Mouse (Mus musculus) right cerebral cortex, adult 18-20 months (tissue): ENCODE measurements at regions not wholly inside any gene's neighbourhood (a gene's known extent, or its start where the extent isn't known, plus 50 kb on each side); places are given as distances from the start of the nearest gene placed in this dataset.
"Not testable (repeated sequence)": the region's sequence is repeated elsewhere in the genome, so short reads cannot be mapped to it uniquely, and the experiment has no call there.

Source experiments
- DNase-seq: peaks from one replicate; pipeline ENCODE4 v3.0.0; 2022; ENCODE audit warnings: mixed read lengths

DNA sequence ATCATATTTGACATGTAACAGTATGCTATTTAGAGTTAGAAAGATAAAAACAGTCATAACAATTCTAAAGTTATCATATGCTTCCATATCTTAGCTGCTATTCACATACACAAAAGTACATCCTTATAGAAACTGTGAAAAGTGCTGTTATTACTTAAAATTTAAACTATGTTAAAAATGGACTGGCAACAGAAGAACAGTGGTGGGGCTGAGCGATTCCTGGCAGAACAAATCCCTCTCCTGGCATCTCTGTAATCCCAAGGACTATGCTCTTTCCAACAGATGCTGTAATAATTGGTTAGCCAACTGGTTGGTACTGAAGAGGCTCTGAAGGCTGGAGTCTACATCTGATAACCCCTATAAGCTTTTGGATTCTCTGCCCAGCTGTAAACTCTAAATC lies 393.0 kb upstream of the Slc39a10 start:
- DNase-seq = no peak

DNA sequence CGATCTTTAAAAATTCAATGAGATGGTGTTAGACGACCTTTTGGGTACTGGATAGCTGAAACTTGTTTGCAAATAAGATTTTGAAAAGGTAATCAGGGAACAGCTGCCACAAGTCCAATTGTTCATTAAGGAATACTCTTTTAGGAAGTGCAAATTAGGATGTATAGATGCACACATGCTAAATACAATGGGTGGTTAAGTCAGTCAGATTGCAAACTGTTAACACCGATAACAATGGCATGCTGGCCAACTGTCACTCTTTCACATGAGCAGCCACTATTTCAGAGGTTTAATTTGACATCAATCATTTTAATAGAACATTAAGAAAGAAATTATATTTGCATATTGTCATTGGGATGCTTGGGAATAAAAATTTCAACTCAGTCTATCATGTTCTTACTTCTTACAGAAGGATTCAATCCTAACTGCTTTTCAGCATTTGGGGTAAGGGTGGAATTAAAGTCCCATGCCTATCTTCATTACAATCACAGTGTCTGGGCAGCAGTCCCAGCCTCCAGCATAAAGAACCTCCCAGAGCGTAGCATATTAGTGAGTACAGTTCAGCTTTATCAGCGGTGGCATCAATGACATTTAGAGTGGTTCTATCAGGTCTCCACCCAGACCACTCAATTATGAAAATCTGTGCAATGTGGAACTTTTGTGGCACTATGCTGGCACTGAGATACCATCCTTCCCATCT lies 385.8 kb upstream of the Slc39a10 start:
- DNase-seq = no peak

DNA sequence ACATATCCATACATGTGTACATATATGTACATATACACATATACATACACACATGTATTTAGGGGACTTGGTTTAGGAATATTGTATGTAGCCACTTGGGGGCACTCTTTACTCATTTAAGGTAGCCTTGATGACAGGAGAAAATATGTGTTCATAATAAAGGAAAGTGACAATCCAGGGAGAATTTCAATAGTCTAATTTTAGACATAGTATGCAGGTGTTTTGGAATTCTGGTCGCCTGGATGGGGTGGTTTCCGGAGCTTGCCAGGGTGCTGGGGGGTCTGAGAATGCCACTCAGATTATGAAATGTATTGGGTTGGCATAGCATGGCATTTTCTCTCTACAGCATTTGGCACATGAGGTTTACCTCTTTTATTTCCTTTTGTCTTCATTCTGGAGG lies 385.2 kb upstream of the Slc39a10 start:
- DNase-seq = peak; percentile 43

DNA sequence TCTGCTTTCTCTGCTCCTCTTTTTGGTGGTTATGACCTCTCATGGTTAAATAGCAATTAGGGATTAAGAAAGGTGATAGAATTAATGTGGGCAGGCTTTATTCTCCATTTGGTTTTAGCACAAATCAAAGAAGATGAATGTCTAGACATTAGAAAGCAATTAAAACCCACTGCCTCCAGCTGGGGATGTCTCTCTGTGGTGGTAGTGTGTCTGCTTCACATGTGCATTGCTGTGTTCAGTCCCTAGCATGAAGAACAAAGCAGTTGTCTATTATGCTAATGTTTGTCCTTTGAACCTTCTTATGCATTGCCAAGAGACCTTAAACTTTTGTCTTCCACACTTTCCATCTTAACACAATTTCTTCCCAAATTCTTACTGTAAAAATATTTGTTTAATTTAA lies 379.5 kb upstream of the Slc39a10 start:
- no peak for DNase-seq

DNA sequence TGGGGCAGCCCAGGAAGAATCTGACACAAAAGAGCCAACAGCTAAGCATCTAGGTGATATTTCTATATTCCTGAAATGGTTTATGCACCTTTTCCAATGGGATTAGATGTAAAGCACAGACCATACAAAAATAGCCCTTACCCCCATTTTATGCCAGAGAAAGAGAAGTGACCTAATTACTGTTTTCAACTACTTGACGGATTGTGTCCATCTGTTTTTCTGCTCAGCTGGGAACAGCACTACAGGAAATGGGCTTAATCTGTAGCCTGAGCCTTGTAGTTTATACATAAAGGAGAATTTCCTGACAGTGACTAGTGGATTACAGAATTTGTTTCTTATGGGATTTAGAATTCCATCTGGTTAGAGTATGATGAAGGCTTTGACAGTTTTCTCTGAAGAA lies 371.0 kb upstream of the Slc39a10 start:
- no peak for DNase-seq

DNA sequence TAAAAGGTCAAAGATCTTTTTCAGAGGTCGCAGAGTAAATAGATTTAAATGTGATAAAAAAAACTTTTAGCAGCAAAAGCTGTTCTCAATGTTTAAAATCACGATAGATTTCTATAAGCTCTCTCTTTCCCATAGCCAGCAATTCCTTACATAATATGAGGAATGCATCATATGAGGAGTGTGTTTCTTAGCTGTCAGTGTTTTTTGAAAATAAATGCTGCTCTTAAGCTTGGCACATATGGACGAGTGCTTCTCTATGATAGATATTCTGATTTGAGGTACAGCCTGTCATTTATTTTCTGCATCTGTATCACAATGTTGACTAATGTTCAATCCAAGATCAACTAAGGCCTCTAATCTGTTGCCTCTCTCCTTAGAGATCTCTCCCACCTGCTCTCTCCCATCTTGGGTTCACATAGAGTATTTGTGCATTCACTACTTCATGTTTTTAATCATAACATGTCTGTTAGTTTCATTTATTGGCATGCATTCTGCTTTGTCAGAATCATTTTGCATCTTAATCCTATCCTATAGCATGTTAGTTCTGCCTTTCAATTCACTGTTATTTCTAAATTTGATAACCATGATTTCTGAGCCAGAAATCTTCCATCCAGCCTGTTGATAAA lies 369.0 kb upstream of the Slc39a10 start:
- DNase-seq = no peak

DNA sequence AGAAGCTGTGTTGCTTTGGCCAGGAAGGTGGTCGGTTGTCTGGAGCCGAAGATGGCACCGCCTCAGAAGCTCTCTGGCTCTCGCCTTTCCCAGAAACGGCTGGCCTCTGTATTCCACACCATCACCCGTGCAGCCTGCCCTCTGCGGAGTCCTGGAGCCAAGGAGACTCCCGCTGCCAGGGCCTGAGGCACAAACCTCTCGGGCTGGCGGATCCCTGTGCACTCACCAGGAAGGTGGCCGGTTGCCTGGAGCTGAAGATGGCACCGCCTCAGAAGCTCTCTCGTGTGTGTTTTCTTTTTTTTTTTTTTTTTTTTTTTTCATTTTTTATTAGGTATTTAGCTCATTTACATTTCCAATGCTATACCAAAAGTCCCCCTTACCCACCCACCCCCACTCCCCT lies 358.1 kb upstream of the Slc39a10 start:
- DNase-seq = not testable (repeated sequence)

DNA sequence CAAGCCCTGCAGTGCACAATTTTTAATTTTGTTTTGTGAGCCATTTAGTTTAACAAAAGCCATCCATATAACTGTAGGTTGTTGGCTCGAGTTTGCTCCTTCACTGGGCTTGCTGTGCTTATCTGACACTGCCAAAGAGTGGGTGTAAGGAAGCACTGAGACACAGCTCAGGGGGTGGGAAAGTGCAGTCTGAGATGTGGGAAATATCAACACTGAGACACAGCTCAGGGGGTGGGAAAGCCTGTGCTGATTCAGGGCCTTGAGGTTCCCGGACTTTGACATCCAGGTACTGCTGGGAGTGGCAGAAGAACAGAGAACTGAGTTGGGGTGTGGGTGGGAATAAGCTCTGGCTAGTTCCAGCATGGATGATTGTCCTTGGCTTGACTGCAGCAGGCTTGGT lies 324.4 kb upstream of the Slc39a10 start:
- peak; percentile 46 for DNase-seq

DNA sequence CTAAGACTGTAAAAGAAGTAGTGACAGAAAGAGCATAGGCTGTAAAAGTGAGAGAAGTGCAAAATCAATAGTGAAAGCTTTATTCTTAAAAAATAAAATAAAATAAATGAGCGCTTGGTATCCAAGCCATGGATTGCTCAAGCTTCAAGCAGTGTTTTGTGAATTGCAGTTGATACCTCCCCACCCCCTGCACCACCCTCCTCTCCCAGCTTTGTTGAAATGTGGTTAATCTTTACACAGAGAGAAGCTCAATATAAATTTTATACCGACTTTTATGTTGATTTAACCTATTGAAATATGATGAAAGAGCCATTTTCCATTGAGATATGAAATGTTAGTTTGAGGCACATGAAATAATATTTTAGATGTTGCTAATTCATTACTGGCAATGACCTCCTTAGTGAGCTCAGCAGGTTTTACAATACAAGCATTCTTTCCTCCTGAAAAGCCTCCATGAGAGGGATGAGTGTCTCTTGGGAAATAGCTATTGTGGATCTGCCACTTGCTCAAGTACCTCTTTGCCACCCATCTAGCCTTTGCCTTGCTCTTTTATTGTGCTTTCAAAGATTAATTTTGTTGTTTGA lies 323.9 kb upstream of the Slc39a10 start:
- no peak for DNase-seq

DNA sequence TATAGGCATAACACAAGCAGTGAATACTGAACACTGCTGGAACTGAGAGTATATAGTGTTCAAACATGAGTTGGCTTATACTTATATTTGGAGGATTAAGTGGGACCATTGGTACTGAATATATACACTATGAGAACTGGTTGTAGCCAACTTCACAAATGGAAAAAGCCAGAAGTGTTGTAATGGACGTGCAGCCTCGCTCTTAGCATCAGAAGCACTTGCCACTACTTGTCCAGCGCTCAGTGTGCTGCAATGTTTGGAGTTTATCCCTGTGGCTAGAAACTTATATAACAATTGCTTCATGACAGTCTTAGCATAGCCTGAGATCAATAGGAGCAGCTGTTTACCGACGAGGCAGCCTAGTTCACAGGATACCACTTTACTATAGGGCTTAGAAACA lies 320.8 kb upstream of the Slc39a10 start:
- DNase-seq = no peak

DNA sequence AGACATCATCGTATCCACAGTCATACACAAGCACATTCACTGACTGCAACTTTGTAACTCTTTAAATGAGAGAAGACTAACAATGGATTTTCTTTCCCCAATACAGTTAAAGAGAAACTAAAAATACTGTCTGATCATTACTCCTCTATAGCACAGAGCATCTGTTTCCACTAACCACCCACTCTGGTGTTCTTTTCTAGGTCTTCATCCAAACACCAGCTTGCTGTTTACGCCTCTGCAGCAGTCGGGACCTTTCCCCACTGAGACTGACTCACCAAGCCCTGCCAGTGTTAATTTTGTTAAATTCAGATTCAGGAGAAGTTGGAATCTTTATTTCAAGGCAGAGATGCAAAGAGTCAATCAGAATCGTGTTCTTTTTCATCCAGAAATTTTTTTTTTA lies 300.3 kb upstream of the Slc39a10 start:
- DNase-seq = peak; percentile 84

DNA sequence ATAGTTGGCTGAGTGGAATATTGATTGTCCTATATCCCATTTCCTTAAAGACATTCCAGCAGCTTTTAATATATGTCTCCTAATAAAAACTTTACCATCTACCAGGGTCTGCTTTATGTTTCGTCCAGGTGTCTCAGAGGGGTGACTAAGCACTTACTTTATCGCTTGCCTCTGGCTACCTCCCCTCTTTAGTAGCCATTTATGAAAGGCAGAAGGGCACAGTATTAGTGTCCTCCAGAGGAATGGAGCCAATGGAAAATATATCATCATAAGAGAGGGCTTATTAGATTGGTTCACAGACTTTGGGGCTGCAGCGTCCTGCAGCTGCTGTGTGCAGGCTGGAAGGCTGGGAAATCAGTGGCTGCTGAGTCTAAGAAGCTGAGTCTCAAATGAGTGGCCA lies 271.8 kb upstream of the Slc39a10 start:
- no peak for DNase-seq

DNA sequence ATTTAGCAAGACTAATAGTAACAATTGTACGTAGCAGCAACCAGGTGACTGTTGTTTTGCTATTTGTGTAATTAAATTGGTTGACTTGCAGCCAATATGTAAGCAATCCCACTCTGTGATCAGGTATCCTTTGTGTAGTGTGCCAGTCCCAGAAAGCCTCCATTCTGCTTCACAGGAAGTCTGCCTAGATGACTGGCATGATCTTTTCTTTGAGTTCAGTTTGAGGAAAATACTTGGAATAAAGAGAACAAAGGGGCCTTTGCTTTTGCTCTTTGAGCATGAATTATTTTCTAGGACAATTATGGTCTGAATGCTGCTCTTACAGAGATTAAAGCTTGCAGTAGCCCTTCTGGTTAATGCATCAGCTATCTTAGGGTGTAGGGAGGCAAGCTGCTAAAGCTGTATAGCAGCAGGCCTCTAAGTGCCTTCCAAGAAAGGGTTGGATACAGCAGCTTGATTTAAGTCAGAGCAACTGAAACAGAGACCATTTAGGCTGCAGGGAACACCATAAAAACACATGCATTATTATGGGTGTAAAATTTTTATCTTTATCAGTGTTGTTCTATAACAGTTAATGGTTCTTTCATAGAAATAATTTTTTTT lies 271.3 kb upstream of the Slc39a10 start:
- DNase-seq = no peak

DNA sequence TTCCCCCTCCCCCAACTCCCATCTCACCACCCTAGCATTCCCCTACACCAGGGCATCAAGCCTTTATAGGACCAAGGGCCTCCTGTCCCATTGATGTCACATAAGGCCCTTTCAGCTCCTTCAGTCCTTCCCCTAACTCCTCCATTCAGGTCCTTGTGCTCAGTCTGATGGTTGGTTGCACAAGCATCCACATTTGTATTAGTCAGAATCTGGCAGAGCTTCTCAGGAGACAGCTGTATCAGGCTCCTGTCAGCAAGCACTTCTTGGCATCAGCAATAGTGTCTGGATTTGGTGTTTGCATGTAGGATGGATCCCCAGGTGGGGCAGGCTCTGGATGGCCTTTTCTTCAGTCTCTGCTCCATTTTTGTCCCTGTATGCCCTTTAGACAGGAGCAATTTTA lies 237.4 kb upstream of the Slc39a10 start:
- DNase-seq = peak; percentile 12

DNA sequence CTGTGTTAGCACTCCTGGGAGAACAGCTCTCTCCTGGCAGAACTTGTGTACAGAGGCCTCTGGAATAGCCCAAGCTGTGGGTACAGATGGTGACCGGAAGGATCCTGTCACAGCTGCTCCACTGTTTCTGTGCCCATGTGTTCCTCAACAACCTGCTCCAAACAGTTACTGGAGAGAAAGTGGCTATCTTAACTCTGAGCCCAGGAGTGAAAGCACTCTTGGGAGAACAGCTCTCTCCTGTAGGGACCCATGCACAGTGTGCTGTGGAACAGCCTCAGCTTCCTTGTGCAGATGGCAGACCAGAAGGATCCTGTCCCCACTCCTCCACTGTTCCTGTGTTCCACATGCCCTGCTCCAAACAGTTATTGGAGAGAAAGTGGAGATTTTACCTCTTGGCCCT lies 227.0 kb upstream of the Slc39a10 start:
- DNase-seq = peak; percentile 63

DNA sequence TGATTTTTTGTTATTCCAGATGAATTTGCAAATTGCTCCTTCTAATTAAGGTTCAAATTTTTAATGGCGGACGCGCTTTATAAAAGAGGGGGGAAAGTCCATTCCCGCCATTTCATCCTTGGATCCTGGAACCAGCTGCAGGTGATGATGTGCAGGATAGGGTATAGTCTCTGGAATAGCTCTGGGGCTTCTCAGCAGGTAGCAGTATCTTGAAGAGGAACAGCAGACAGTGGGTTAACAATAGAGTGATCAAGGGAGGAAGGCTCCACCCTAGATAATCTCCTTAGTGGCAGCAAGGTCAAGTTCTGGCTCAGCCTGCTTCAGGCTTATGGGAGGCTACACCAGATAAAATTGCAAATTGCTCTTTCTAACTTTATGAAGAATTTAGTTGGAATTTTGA lies 224.0 kb upstream of the Slc39a10 start:
- DNase-seq = not testable (repeated sequence)

DNA sequence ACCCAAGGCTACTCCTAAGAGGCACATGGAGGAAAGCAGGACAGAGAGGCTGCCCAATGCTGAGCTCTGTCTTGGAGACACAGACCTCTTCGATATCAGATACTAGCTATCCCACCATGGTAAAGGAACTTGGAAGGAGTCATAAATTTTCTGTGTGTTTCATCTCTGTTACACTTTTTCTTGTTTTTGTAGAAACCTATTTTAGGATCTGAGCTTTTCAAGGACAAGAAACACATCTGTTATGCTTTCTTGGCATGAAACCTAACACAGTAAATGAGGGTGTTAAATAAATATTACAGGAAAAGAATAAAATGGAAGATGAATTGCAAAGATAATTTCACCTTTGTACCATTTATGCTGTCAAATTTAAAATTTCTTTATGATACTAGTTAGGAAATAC lies 219.8 kb upstream of the Slc39a10 start:
- no peak for DNase-seq

DNA sequence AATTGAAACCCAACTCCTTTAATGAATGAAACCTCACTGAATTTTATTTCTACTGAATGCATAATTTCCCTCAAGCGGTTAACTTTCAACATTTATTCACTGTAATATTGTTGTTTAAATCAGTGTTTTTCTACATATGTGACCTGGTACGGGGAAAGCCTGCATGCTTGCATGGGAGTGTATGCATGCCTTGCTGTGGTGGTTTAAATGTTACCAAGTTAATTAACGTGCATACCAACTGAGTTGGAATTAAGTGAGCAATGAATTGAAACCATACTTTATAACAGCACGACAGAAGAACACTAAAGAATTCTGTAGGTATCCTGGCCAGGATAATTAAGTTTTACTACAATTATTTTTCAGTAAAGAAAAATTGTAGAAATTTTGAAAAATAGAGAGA lies 211.4 kb upstream of the Slc39a10 start:
- DNase-seq = no peak

DNA sequence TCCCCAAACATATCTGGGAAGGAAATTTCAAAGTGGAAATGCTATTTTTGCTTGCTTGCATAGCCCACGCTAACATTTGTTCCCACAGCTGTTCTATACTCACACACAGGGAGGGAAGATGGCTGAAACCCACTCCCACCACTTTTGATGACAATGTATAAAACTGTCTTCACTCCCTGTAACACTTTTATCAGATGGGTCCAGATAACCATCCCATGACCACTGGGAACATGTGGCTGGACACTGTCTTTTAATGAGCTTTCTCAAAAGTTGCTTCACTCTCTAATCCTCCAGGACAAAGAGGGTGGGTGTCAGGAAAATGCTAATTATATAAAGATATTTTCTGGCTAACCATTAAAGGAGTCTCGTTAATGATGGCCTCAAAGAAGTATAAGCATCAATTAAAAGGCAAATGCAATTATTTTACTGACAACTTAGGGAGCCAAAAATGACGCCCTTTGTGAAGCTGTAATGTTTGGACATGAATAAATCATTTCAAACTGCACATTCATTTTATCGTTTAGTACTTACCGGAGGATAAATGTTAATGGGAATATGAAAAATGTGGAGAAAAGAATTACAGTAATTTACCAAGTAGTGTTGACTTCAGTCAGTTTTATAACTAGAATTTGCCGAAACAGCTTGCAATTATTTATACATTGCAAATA lies 210.8 kb upstream of the Slc39a10 start:
- DNase-seq = peak; percentile 53

DNA sequence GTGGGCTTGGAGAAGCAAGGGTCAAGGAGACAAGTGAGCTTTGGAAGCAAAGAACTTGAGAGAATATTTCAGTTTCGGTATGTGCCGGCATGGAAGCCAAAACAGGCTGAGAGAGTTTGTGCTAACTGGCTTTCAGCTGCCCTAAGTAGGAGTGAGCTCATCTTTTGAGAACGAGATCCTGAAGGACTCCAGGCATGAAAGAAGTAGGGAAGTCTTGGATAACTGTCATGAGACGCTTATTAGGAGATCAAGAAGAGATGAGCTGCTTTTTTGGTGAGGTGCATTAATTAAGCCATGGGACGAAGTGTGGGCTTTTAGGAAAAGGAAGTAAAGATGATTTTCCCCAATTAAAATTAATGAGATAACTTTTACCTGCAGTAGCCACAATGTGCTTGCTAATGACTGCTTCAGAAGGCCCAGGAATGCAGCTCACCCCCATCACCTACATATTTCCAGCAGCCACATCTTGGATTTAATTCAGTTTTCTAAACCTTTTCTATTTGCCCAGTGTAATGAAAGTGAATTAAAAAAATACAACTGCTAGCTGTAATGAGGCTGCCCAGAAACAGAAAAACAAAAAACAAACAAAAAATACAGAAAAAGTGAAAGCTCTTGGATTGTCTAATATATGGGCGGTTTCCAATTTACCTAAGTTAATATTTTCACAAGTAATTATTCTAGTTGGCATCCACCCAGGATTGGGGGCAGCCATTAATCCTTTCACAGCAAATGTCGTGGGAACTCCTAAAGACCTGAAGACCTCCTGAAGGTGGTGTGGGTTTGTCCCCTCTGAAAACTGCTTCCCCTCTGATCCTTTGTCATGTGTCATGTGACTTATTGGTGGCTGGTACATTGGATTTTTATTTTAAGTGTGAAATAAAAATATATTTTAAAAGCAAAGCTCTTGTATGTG lies 204.7 kb upstream of the Slc39a10 start:
- DNase-seq = no peak

DNA sequence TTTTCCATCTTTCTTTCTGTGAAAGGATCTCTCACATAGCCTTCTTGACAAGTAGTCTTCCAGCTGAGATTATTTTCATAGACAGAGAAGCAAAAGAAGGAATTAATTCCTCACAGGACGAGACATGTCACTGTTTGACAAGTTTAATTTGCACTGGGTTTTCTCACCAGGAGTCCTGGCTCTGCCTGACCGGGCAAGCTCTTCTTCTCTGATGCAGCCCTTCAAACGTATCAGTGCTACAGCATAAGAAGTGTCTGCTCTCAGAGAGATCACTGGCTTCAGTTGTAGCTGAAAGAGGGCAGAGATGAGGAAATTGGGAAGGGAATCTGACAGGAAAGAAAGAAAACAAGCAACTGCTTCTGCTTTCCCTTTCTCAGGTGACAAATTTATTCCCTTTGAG lies 201.8 kb upstream of the Slc39a10 start:
- no peak for DNase-seq

DNA sequence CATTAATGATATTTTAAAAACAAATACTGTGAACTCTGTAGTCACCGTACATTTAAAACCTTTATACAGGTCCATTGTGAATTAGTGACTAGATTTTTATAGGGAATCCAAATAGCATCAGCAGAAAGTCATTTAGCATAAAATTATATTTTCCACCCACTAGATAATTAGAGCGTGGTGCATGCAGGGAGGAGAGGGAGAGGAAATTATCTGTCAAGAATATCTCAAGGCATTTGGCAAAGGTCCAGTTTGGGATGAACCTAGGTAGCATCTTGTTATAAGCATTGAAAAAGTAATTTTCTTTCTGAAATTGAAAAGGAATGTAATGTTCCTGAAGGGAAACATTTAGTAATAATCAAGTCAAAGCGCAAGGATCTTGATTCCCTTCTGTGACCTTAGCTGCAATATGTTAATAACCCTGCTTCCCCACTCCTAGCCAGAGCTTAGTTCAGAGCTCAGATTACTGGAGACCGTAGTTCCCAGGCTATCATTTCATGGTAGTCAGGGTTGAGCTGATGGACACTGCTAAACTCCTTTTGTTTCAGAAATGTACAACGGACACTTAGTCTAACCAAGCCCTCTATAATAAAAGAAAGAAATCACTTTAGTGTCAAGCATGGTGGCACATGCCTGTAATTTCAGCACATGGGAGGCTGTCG lies 200.8 kb upstream of the Slc39a10 start:
- DNase-seq = no peak
